Mouse (Mus musculus): ENCODE data around the gene Ppm1l. TPM values are rescaled to one million over a fixed set of nuclear protein-coding genes. Genes with fewer than 3 reads are reported as not detected.

The Ppm1l gene
- 10 to 100 TPM; 35.7 to 38.6 TPM for total RNA-seq (2021)
- long read RNA-seq, experiment 1, full-length matches to known transcripts = 24 of 36 reads
- long read RNA-seq, experiment 1, partial matches to known transcripts = 1 of 36 reads
- long read RNA-seq, experiment 1, other reads (novel, unspliced or antisense) = 11 of 36 reads
- long read RNA-seq, experiment 2, full-length matches to known transcripts = 24 of 41 reads
- long read RNA-seq, experiment 2, partial matches to known transcripts = 2 of 41 reads
- long read RNA-seq, experiment 2, other reads (novel, unspliced or antisense) = 15 of 41 reads

DNA sequence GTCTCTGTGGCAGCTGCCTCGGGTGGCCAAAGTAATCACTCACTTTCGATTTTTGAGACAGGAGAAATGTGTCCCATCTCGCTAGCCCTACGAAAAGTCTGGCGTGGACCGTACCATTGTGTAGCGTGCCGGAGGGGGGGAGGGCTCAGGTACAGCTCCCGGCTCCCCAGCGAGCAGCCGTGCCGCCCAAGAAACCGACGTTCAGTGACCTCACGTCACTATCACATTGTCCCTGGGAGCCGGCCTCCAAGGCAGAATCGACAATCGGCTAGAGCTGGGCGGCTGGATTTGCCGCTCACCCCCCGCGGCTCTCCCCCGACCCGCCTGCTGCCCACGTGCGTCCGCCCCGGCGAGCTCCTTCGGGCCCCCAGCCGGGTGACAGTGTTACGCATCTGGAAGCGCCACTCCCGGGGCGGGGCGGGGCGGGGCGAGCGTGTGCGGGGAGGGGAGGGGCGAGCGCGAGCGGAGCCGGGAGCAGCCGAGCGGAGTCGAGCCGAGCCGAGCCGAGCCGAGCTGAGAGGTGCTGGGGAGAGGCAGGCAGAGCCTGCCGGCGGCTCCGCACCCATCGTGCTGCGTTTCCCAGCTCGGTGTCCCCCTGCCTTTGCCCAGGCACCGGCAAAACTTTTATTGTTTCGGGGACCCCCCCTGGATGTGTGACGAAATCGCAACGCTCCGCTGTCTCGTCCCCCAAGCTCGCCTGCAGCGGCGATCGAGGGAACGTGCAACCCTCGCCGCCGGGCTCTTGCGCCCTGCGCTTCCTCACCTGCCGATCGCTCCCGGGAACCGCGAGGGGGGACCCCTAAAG lies at the start of gene Ppm1l:
Ppm1l (plus strand) TSS at position 471 of the 805 bp plus-strand sequence.
- peak; percentile 88 for DNase-seq

DNA sequence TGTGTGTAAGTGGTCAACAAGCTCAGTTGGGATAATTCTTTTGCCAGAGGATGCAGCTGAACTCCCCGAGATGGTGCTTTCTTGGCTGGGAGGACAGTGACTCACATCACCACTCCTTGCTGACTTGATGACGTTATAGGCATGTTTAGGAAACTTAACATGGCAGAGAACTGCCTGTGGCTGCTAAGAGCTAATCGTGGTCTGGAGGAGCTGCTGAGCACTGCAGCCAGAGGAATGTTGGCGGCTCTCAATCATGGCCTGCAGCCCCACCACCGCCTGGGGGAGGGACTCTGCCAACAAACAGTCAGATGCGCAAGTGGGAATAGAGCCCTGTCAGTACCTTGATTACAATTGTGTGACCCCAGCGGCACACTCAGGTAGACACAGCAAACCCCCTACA lies 44.8 kb upstream of the Ppm1l start:
- peak; percentile 54 for DNase-seq

DNA sequence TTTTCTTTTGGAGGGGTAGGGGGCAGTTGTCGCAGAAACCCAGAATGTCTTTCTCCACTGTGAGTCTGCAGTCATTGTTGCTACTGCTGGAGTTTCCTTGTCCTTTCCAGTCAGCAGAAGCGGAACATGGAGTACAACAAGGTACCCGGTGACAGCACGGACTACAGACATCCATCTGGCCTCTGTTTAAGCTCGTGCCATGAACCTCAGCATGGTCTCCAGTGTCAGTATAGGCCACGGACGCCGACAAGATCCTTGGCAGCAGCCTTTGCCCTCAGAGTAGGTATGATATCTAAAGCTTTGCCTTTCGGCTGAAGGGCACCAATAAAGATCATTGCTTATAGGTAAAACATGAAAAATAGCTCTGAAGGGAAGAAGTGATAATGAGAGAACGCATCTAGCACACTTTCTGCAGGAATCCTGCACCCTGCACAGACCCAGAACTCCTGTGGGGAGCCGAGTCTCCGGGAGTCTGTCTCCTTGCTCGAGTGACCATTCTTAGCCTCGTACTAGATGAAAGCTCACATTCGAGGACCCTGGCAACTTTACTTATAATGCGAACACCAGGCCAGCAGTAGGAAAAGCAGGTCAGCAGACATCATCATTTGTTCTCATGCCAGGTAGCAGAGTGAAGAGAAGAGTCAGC lies 42.5 kb upstream of the Ppm1l start:
- no peak for DNase-seq

DNA sequence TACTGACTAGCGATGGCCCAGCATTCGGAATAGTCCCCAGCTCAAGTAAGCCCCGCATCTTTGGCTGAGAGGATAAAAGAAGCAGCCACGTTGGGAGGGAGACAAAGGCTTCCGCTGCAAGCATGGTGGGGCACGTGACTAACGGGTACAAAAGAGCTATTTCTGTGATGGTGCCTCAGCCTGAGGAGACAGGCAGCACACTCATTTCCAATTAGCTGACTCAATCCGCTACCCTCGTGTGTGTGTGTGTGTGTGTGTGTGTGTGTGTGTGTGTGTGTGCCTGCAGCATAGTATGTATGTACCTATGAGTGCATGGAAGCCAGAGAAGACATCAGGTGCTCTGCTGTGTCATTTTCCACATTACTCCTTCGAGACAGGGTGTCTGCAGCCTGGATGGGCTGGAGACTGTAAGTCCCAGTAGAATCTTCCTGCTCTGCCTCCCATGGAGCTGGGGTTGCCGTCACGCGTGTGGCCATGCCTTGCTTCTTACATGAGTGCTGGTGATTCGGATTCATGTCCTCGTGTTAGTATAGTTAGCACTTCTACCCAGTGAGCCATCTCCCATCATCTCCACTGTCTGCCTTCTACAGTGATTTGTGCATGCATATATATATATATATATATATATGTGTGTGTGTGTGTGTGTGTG lies 41.9 kb upstream of the Ppm1l start:
- DNase-seq = no peak

DNA sequence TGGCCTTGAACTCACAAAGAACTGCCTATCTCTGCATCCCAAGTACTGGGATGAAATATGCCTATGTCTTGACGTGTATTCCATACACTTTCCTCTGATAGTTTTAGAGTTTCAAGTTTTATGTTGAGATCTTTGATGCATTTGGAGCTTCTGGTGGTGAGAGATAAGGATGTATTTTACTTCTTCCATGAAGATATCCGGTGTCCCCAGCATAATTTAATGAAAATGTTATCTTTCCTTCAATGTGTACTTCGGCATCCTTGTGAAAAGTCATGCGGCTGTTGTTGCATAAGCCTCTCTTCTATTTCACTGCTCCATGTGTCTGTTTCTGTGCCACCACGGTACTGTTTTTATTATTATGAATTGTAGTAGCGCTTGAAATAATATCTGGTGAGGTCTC lies 38.0 kb upstream of the Ppm1l start:
- no peak for DNase-seq

DNA sequence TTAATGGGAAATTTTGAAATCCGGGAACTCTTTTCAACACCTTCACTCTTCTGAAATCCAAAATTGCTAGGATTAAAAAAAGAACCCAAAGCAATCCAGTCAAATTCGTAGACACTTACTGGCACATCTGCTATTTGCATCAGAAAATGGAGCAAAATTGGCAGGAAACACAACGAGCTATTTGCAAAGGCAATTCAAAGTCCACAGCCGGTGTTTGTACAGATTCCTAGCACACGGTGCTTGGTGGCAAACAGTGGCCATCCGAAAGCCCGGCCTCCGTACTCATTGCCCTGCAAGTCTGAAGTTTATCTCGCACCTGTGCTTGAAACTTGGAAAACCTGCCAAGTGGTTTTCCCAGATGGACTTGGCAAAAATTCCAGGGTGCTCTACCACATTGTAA lies 34.3 kb upstream of the Ppm1l start:
- no peak for DNase-seq

DNA sequence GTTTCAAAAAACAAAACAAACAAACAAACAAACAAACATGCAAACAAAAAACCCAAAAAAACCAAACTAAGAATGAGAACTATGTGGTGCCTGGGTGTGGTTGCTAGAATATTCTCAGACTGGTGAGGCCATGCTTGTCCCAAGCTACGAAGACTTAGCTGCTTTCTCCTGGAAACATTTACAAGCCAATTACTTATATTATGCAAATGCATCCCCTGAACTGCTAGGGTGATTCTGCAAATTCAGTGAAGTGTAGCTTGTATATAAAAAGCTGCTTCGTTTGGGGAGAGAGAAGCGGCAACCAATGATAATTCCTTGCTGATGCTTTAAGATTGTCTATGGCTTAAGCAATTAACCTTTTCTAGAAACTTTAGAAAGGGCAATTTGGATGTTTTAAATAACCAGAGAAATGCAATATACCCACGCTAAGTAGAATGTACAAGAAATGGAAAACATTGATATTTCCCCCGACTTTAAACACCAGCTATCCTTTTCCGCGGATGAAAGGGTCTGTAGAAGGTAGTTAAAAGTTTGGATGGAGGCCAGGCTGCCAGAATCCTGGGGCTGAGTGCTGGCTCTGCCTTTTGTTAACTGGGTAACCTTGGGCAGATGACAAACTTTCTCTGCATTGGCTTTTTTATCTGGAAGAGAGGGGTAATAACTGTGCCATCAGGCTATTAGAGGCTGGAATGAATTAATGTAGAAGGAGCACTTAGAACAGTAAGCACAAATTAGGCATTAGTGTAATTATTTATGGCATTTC lies 33.4 kb upstream of the Ppm1l start:
- DNase-seq = no peak

DNA sequence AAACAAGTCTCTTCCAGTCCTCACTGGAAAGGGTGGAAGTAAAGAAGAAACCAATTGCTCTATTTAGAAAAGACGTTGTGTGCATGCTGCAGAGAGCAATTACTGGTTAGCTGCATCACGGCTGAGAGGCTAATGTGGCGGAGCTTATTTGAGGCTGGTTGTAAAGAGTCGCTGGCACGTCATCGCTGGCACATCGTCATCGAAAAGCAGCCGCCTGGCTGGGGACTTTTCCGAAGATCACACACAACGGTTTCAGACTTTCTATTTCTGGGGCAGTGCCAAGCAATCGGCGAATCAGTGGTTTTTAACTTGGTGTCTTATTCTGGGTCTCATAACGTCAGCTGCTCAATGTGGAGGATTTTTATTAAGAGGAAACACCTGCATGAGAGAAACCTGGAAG lies 26.8 kb upstream of the Ppm1l start:
- peak; percentile 49 for DNase-seq

DNA sequence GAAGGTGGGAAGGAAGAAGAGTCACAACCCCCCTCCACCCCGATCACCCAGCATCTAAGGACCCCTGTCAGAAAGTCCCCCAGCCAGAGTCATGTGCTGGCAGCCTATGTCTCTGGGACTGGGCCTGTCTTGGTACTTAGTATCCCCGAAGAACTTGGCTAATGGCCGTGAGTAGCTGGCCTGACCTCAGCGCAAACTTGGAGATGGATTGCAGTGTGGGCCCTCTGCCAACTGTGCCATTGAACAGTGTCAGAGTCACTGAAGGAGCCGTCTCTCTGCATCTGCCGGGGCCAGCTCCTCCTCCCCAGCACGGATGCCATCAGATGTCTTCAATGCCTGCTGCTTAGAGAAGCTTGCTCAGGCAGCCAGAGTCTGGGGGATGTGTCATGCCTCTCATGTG lies 26.4 kb upstream of the Ppm1l start:
- DNase-seq = peak; percentile 76

DNA sequence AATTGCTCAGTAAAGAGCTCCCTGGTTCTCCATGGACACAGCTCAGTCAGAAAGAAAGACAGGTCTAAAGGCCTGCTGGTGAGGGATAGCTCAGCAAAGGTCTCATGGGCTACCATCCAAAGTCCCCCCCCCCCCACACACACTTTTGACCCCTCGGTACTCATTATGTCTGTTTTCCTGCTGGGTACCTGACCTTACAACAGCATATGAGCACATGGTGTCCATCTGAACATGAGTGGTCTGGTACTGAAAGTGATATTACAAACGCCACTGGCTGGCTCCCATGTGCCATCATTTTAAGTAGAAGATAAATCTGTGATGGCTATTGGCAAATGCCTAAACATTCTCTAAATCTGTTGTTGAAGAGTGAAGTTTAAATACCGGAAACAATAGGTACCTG lies 25.8 kb upstream of the Ppm1l start:
- DNase-seq = no peak

DNA sequence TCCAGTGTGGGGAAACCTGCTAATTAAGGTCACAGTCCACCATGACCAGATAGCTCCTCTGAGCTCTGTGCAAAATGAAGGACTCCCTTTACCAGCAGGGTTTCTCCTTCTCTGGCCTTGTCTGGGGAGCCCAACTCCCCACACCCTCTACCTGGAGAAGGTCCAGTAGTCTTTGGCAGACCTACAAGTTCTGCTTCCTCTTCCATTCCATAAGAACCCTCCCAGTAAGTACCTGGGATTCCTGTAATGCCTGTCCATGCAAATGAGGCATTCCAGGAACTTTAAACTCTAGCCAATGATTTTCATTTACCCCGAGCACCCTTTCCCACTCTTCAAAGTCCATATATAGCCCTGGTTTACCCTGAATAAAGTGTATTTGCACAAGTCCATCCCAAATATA lies 24.0 kb upstream of the Ppm1l start:
- DNase-seq = no peak

DNA sequence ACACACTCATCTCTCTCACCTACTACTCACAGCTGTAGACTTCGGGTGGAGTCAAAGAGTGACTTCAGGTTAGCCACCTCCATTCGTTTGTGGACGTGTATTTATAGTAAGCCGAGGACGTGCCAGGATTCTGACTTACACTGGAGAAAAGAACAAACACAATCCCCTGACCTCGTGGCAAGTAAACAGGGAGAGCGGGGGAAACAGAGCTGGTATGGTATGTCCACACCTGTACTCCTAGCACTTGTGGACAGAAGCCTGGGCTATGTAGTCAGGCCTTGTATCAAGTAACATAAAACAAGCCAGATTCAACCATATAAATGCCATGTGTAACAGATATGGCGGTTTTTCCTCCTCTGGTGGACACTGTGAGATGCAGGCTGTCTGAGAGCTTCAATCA lies 20.4 kb upstream of the Ppm1l start:
- no peak for DNase-seq

DNA sequence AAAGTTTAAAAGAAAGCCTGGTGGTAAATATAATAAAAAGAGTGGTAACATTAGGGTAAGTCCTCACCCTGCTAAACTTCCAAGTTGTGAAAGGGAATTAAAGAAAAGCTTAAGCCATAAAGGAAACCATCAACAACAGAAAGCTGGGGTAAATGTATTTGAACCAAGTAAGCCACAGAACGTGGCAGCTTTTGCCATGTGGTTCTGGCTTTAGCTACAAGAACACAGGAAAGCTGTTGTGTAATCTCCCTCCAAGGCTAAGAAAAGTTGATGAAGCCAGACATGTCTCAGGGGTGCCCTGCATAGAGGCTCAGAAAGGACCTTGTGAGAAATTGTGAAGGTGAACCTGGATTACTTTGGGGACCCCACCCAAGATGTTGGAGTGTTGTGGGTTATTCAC lies 16.5 kb upstream of the Ppm1l start:
- no peak for DNase-seq

DNA sequence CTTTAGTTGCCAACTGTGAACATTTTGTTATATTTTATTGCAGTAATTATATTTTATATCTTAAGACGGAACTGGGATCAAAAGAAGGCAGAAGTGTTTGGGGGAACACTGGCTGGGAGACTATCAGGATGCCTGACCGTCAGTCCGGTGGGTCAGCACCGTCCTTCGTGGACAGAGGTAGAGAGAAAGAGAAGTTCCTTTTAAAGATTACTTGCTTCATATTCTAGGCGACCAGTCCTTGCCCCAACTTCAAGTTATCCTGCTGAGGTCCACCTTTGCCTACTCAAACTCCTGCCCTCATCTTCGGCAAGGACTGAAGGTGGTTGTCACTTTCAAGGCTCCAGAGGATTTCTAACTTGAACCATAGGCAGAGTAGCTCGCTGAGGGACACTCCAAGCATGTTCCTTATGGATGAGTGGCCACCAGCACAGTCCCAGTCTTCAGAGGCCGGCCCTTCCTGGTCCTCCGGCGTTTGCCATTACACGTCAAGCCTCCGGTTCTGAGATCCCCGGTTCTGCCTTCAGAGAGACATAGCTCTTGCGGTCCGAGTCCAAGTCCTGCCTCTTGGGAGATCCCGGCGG lies 761 bp upstream of the Ppm1l start:
- DNase-seq = no peak

DNA sequence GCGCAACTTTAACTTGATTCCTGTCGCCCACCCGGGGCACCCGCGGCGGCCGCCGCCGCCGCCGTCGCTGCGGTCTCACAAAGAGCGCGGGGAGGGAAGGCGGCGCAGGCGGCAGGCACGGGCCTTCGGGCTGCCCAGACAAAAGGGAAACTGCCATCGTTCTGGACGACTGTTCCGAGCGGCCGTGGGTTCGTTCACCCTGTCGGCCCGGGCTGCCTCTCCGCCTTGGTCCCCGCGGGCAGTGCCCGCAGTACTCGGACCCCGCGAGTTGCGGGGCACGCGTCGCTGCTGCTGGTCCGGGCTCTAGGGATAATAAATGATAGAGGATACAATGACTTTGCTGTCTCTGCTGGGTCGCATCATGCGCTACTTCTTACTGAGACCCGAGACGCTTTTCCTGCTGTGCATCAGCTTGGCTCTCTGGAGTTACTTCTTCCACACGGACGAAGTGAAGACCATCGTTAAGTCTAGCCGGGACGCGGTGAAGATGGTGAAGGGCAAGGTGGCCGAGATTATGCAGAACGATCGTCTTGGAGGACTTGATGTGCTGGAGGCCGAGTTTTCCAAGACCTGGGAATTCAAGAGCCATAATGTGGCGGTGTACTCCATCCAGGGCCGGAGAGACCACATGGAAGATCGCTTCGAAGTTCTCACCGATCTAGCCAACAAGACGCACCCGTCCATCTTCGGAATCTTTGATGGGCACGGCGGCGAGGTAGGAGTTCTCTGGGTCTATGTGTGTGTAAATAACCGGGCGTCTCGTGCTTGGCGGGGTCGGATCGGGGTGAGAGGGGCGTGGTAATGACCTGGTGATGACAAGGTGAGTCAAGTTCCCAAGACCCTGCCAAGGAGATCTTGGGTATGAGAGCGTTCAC lies 827 bp downstream of the Ppm1l start:
- peak; percentile 10 for DNase-seq

DNA sequence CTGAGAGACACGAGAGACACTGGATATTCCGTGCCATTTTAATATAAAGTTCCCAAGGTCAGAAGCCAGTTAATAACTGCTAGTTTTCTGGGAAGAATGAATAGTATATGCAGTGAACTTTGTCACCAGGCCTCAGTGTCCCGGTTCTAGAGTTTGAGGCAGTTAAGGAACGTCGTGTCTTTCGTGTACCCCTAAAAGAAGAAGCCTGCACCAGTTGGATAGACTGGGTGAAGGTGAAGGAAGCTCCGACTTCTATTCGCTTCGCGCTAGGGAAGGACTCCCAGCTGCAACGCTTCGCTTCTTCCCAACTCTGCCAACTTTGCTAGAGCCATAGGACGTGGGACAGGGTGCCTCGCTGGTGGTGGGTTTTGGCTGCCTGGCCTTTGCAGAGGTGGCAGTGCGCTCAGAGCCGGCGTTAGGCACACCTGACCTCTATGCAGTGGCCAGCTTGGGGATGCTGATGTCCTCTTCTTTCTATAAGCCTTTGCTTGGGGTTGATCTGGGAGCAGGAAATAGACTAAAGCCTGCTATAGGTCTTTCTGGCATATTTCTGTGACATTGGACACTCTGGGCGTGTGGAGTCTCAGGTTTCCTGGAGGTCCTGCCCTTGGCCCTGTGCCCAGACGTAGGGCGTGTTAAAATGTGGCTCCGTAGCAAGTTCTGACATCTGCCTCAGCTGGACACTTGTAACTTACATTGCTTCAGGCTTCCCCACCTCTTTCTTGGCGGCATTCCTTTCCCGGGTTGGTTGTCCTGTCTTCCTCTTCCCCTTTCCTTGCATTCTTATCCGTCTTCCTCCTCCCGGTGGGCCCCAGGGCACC lies 1.7 kb downstream of the Ppm1l start:
- peak; percentile 26 for DNase-seq

DNA sequence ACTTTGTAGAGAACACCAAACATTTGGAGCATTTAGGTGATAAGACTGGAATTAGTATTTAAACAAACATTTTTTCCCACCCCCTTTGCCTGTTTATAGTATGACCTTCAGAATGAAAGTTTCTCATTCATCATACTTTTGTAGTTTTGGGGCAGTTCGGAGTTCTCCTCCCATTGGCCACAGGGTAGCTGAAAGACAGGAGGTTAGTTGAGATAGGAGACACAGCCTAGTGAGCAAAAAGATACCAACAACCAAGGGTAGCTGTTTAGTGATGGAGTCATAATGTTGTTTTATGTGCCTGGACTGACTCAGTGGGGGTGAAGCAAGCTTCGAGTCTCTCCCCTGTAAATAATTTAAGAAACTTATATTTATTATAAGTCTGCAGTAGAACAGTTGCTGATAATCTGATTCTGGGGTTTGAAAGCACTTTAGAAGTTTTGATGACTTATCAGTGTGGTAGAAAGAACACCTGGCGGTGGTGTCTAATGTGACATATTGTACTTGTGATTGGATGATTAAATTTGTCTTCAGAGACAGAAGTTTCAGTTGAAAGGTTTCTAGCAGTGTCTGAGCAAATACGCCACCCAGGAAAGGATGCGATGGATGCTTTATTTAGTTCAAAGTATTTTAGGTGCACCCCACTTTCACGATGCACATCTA lies 2.5 kb downstream of the Ppm1l start:
- no peak for DNase-seq

DNA sequence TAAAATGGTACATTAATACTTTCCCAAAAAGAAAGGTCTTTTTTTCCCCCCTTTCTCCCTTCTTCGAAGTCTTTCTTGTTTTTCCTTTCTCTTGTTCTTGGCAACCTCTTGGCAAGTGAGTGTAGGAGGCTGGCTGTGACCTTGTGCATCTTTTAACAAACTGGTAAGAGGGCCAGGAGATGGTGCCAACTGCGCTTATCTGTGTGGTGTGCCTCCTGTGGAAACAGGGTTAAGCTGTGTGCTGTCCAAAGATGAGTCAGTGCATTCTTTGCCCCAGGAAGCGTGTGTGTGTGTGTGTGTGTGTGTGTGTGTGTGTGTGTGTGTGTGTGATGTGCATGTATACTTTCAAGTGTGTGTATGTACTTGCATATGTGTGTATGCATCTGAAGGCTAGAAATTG lies 7.3 kb downstream of the Ppm1l start:
- no peak for DNase-seq

DNA sequence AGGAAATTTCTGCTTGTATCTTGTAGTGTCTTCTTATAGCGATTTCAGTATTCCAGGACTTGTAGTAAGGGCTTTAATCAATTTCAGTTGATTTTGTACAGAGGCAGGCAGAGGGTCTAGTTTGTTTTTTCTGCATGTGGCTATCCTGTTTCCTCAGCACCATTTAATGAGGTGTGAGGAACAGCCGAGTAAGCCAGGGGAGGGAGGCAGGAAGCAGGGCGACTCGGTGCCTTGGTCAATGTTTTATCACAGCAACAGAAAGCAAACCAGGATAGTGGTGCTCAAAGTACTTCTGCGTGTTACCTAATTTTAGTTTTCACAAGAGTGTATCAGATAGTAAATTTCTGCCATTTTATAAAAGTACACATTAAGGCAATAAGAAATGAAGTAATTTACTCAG lies 13.2 kb downstream of the Ppm1l start:
- DNase-seq = no peak
